Mouse (Mus musculus) right cerebral cortex, postnatal 14 days (tissue): ENCODE results near the gene Nkapd1.

Experiments
- DNase-seq: peaks from one replicate; pipeline ENCODE4 v3.0.0; 2022

Gene Nkapd1

GRCm38 (mm10) chr9:50596973-50597372, 20.3 kb downstream of the Nkapd1 start:
- no peak for DNase-seq

- DNase-seq = no peak
Measured at GRCm38 (mm10) chr9:50594794-50595417, 22.4 kb downstream of the Nkapd1 start.

GRCm38 (mm10) chr9:50593544-50593943, 23.7 kb downstream of the Nkapd1 start:
- DNase-seq = no peak

GRCm38 (mm10) chr9:50592955-50593354, 24.3 kb downstream of the Nkapd1 start:
- no peak for DNase-seq

- no peak for DNase-seq
Measured at GRCm38 (mm10) chr9:50590856-50591518, 26.3 kb downstream of the Nkapd1 start.

- DNase-seq = no peak
Measured at GRCm38 (mm10) chr9:50586955-50587354, 30.3 kb downstream of the Nkapd1 start.

GRCm38 (mm10) chr9:50585145-50585818, 32.0 kb downstream of the Nkapd1 start:
- no peak for DNase-seq

GRCm38 (mm10) chr9:50580370-50580769, 36.9 kb downstream of the Nkapd1 start:
- no peak for DNase-seq

GRCm38 (mm10) chr9:50569599-50570525, 47.4 kb downstream of the Nkapd1 start:
- no peak for DNase-seq

- DNase-seq = no peak
Measured at GRCm38 (mm10) chr9:50567881-50568280, 49.4 kb downstream of the Nkapd1 start.

GRCm38 (mm10) chr9:50567372-50567771, 49.9 kb downstream of the Nkapd1 start:
- DNase-seq = no peak

GRCm38 (mm10) chr9:50565940-50566339, 51.3 kb downstream of the Nkapd1 start:
- DNase-seq = no peak

- no peak for DNase-seq
Measured at GRCm38 (mm10) chr9:50565173-50565572, 52.1 kb downstream of the Nkapd1 start.

GRCm38 (mm10) chr9:50561918-50562360, 55.3 kb downstream of the Nkapd1 start:
- DNase-seq = no peak

- no peak for DNase-seq
Measured at GRCm38 (mm10) chr9:50561145-50561917, 55.9 kb downstream of the Nkapd1 start, which contains the start of gene Tex12. Gene Tex12, minus strand, starts transcription at chr9:50561325.
